Mouse (Mus musculus): ENCODE measurements around the gene Usp4. TPM values are rescaled to one million over a fixed set of nuclear protein-coding genes. Genes with fewer than 3 reads are reported as not detected.
"Not testable (repeated sequence)": the region's sequence is repeated elsewhere in the genome, so short reads cannot be mapped to it uniquely, and the experiment has no call there.

The Usp4 gene
- polyA plus RNA-seq, 2 experiments, result 86.8 to 102 TPM

DNA sequence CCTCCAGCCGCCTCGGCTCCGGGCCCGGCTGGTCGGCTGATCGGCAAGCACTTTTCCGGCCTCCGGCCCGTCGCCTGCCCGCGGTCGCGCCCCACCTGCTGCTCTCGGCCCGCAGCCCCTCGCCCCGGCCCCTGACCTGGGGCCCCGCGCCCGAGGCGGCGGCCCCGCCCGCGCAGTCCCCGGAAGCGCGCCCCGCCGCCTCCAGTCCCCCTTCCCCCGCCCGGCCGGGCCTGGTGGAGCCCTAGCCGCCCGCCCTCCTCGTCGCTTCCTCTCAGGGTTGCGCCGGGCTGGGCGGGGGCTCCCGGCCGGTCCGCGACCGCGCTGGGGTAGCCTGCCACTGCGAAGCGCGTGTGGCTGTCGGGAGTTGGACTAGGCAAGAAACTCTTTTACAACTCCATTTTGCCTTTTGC, 41.1 kb upstream of the Usp4 start:
- DNase-seq (ENCODE audit: low spot score), result peak; percentile 83
- Histone ChIP-seq H3K9ac (ENCODE audit: low read depth, low read length, severe bottlenecking) (peak overlapping the region; percentile 98), H3K4me2 (replicated peaks; ENCODE audit: low read depth, low read length, severe bottlenecking) (peak overlapping the region; percentile 67), H3K27me3 (ENCODE audit: control insufficient read depth, insufficient read depth, low read length) (no peaks in the 10 kb centered on the region), H3K4me3 (replicated peaks; ENCODE audit: low read length) (peak overlapping the region; percentile 98), H3K27ac (replicated peaks; ENCODE audit: low read depth, low read length) (peak overlapping the region; percentile 100), H3K9me3 (ENCODE audit: control insufficient read depth, low read length) (no peaks in the 10 kb centered on the region), H3K4me1 (ENCODE audit: control insufficient read depth, insufficient read depth, low read length) (peaks cover 20% of the 10 kb centered on the region), H3K36me3 (ENCODE audit: control insufficient read depth, insufficient read depth, low read length) (peaks cover 22% of the 10 kb centered on the region)
- no peak for TF ChIP-seq POLR2A (IDR thresholded peaks at IDR 0.05; ENCODE audit: borderline replicate concordance, extremely low read depth, insufficient read depth, insufficient read length)
- under 1% methylated on average over 36 of the region's 51 CpGs for WGBS
- peak; percentile 61 for ATAC-seq (ENCODE audit: low FRiP score, low read depth)

GRCm38 (mm10) chr9:108307021-108307807, 40.4 kb upstream of the Usp4 start:
- no peak for TF ChIP-seq POLR2A (IDR thresholded peaks at IDR 0.05; ENCODE audit: borderline replicate concordance, extremely low read depth, insufficient read depth, insufficient read length)
- peaks cover 20% of the 10 kb centered on the region for H3K4me1 ChIP-seq (ENCODE audit: control insufficient read depth, insufficient read depth, low read length)
- no peaks in the 10 kb centered on the region for H3K27me3 ChIP-seq (ENCODE audit: control insufficient read depth, insufficient read depth, low read length)
- no peak for DNase-seq (ENCODE audit: low spot score)
- peak overlapping the region; percentile 100 for H3K27ac ChIP-seq (replicated peaks; ENCODE audit: low read depth, low read length)
- H3K36me3 ChIP-seq (ENCODE audit: control insufficient read depth, insufficient read depth, low read length), result peaks cover 17% of the 10 kb centered on the region
- 13% methylated on average over 12 of the region's 12 CpGs for WGBS
- peak overlapping the region; percentile 98 for H3K9ac ChIP-seq (ENCODE audit: low read depth, low read length, severe bottlenecking)
- peak overlapping the region; percentile 98 for H3K4me3 ChIP-seq (replicated peaks; ENCODE audit: low read length)
- ATAC-seq (ENCODE audit: low FRiP score, low read depth), result no peak
- no peaks in the 10 kb centered on the region for H3K9me3 ChIP-seq (ENCODE audit: control insufficient read depth, low read length)
- peak overlapping the region; percentile 67 for H3K4me2 ChIP-seq (replicated peaks; ENCODE audit: low read depth, low read length, severe bottlenecking)

DNA sequence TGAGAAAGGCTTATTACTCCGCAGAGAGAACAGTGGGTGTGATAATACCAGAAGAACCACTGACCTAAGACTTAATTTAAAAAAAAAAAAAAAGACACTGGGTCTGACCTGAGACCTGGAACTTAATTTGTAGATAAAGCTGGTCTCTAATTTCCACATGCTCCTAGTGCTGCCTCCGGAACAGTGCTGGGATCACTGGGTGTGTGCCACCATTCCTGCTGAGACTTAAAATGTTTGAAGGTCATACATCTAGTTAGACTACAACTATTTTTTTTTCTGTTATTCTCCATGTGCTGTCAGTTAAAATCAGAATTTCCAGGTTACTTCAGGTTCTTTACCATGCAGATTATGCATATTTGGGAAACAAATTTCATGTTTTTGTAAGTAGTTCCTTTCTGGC, 39.5 kb upstream of the Usp4 start:
- no peaks in the 10 kb centered on the region for H3K9me3 ChIP-seq (ENCODE audit: control insufficient read depth, low read length)
- no peaks in the 10 kb centered on the region for H3K27me3 ChIP-seq (ENCODE audit: control insufficient read depth, insufficient read depth, low read length)
- peak overlapping the region; percentile 98 for H3K4me3 ChIP-seq (replicated peaks; ENCODE audit: low read length)
- H3K4me2 ChIP-seq (replicated peaks; ENCODE audit: low read depth, low read length, severe bottlenecking), result peak overlapping the region; percentile 67
- H3K4me1 ChIP-seq (ENCODE audit: control insufficient read depth, insufficient read depth, low read length), result peaks cover 20% of the 10 kb centered on the region
- no peak overlapping the region for H3K27ac ChIP-seq (replicated peaks; ENCODE audit: low read depth, low read length)
- 65% methylated on average over 2 of the region's 2 CpGs for WGBS
- ATAC-seq (ENCODE audit: low FRiP score, low read depth) (no peak), DNase-seq (ENCODE audit: low spot score) (no peak)
- peaks cover 9% of the 10 kb centered on the region for H3K36me3 ChIP-seq (ENCODE audit: control insufficient read depth, insufficient read depth, low read length)
- no peak for TF ChIP-seq POLR2A (IDR thresholded peaks at IDR 0.05; ENCODE audit: borderline replicate concordance, extremely low read depth, insufficient read depth, insufficient read length)
- H3K9ac ChIP-seq (ENCODE audit: low read depth, low read length, severe bottlenecking), result 0 out of 2 replicates have a peak overlapping the region, but pooled peaks have one; percentile 2

- H3K36me3 ChIP-seq (ENCODE audit: control insufficient read depth, insufficient read depth, low read length), result peaks cover 29% of the 10 kb centered on the region
- DNase-seq (ENCODE audit: low spot score), result no peak
- WGBS, result 94% methylated on average over 3 of the region's 3 CpGs
These were observed 30.1 kb upstream of the Usp4 start for GRCm38 (mm10) chr9:108317572-108317971.

DNA sequence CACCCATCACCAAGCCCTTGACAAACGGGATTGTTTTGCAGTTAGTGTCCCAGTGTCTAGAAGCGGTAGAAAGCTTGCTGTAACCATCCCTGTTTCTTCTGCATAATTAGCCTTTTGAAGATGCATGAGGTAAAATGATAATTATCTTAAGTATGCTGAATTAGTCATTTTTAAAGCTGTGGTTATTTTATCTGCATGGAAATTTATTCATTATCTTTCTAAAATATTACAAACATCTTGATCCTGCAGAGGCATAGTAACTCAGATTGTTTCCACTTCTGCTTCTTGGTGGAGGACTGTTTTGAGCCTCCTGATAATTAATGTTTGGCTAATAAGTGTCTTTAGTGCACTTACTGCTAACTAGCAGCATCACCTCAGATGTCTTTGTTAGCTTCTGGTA, 29.2 kb upstream of the Usp4 start:
- TF ChIP-seq POLR2A (IDR thresholded peaks at IDR 0.05; ENCODE audit: borderline replicate concordance, extremely low read depth, insufficient read depth, insufficient read length), result no peak
- no peak overlapping the region for H3K27ac ChIP-seq (replicated peaks; ENCODE audit: low read depth, low read length)
- no peaks in the 10 kb centered on the region for H3K4me1 ChIP-seq (ENCODE audit: control insufficient read depth, insufficient read depth, low read length)
- H3K27me3 ChIP-seq (ENCODE audit: control insufficient read depth, insufficient read depth, low read length), result no peaks in the 10 kb centered on the region
- DNase-seq (ENCODE audit: low spot score), result no peak
- WGBS, result 89% methylated on average over 2 of the region's 2 CpGs
- H3K9ac ChIP-seq (ENCODE audit: low read depth, low read length, severe bottlenecking), result no peak overlapping the region
- H3K36me3 ChIP-seq (ENCODE audit: control insufficient read depth, insufficient read depth, low read length), result peaks cover 29% of the 10 kb centered on the region
- no peaks in the 10 kb centered on the region for H3K9me3 ChIP-seq (ENCODE audit: control insufficient read depth, low read length)
- H3K4me3 ChIP-seq (replicated peaks; ENCODE audit: low read length), result no peak overlapping the region
- H3K4me2 ChIP-seq (replicated peaks; ENCODE audit: low read depth, low read length, severe bottlenecking), result no peak overlapping the region
- ATAC-seq (ENCODE audit: low FRiP score, low read depth), result no peak

More at GRCm38 (mm10) chr9:108317572-108317971, 30.1 kb upstream of the Usp4 start:
- H3K4me2 ChIP-seq (replicated peaks; ENCODE audit: low read depth, low read length, severe bottlenecking), result no peak overlapping the region
- no peaks in the 10 kb centered on the region for H3K9me3 ChIP-seq (ENCODE audit: control insufficient read depth, low read length)
- no peak overlapping the region for H3K9ac ChIP-seq (ENCODE audit: low read depth, low read length, severe bottlenecking)
- H3K27me3 ChIP-seq (ENCODE audit: control insufficient read depth, insufficient read depth, low read length), result no peaks in the 10 kb centered on the region
- TF ChIP-seq POLR2A (IDR thresholded peaks at IDR 0.05; ENCODE audit: borderline replicate concordance, extremely low read depth, insufficient read depth, insufficient read length), result no peak
- ATAC-seq (ENCODE audit: low FRiP score, low read depth), result no peak
- H3K4me1 ChIP-seq (ENCODE audit: control insufficient read depth, insufficient read depth, low read length), result no peaks in the 10 kb centered on the region
- no peak overlapping the region for H3K27ac ChIP-seq (replicated peaks; ENCODE audit: low read depth, low read length)
- H3K4me3 ChIP-seq (replicated peaks; ENCODE audit: low read length), result no peak overlapping the region

DNA sequence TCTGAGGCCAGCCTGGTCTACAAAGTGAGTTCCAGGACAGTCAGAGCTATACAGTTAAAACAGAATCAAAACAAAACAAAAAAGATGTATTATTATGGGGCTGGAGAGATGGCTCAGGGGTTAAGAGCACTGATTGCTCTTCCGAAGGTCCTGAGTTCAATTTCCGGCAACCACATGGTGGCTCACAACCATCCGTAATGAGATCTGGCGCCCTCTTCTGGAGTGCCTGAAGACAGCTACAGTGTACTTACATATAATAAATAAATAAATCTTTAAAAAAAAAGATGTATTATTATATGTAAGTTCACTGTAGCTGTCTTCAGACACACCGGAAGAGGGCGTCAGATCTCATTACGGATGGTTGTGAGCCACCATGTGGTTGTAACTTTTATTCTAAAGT, 25.6 kb upstream of the Usp4 start:
- not testable (repeated sequence) for ATAC-seq (ENCODE audit: low FRiP score, low read depth); H3K4me2 ChIP-seq (replicated peaks; ENCODE audit: low read depth, low read length, severe bottlenecking); H3K9ac ChIP-seq (ENCODE audit: low read depth, low read length, severe bottlenecking); H3K27me3 ChIP-seq (ENCODE audit: control insufficient read depth, insufficient read depth, low read length); H3K9me3 ChIP-seq (ENCODE audit: control insufficient read depth, low read length); H3K4me3 ChIP-seq (replicated peaks; ENCODE audit: low read length); H3K4me1 ChIP-seq (ENCODE audit: control insufficient read depth, insufficient read depth, low read length); DNase-seq (ENCODE audit: low spot score); H3K27ac ChIP-seq (replicated peaks; ENCODE audit: low read depth, low read length)
- H3K36me3 ChIP-seq (ENCODE audit: control insufficient read depth, insufficient read depth, low read length), result peaks cover 36% of the 10 kb centered on the region
- WGBS, result 91% methylated on average over 7 of the region's 7 CpGs

Measured in limb, embryonic 14.5 days (tissue).